Mouse (Mus musculus): ENCODE measurements around the gene Cradd.

Cradd gene

GRCm38 (mm10) chr10:95213311-95213710 lies 110.6 kb downstream of the Cradd start:
- intact Hi-C loops (cut with DNase I), result loop anchor here (10.0 kb wide), 1 partner anchor 201 kb away; the partner anchor contains the start of gene Socs2

- intact Hi-C loops (cut with DNase I), result loop anchor here (10.0 kb wide), 1 partner anchor 203 kb away; the partner anchor contains the start of gene Socs2
Observed at GRCm38 (mm10) chr10:95211660-95212059, 112.3 kb downstream of the Cradd start.

GRCm38 (mm10) chr10:95210664-95211372 lies 113.1 kb downstream of the Cradd start:
- intact Hi-C loops (cut with DNase I), result loop anchor here (10.0 kb wide), 1 partner anchor 204 kb away; the partner anchor contains the start of gene Socs2

GRCm38 (mm10) chr10:95210167-95210566 lies 113.8 kb downstream of the Cradd start:
- intact Hi-C loops (cut with DNase I), result loop anchor here (10.0 kb wide), 1 partner anchor 205 kb away; the partner anchor contains the start of gene Socs2

- intact Hi-C loops (cut with DNase I), result no loop called here
Observed at GRCm38 (mm10) chr10:95207423-95207822, 116.5 kb downstream of the Cradd start.

- intact Hi-C loops (cut with DNase I), result no loop called here
Observed at GRCm38 (mm10) chr10:95201514-95201913, 122.4 kb downstream of the Cradd start.

- intact Hi-C loops (cut with DNase I), result no loop called here
Observed at GRCm38 (mm10) chr10:95200323-95200722, 123.6 kb downstream of the Cradd start.

- intact Hi-C loops (cut with DNase I), result no loop called here
Observed at GRCm38 (mm10) chr10:95199541-95200269, 124.2 kb downstream of the Cradd start.

GRCm38 (mm10) chr10:95197377-95197776 lies 126.6 kb downstream of the Cradd start:
- intact Hi-C loops (cut with DNase I), result no loop called here

GRCm38 (mm10) chr10:95195719-95196118 lies 128.2 kb downstream of the Cradd start:
- intact Hi-C loops (cut with DNase I), result no loop called here

GRCm38 (mm10) chr10:95194776-95195175 lies 129.2 kb downstream of the Cradd start:
- intact Hi-C loops (cut with DNase I), result loop anchor here (5.0 kb wide), 1 partner anchor 42 kb away; no protein-coding TSS in a partner anchor

- intact Hi-C loops (cut with DNase I), result loop anchor here (5.0 kb wide), 1 partner anchor 42 kb away; no protein-coding TSS in a partner anchor
Observed at GRCm38 (mm10) chr10:95193875-95194281, 130.1 kb downstream of the Cradd start.

- intact Hi-C loops (cut with DNase I), result loop anchor here (5.0 kb wide), 1 partner anchor 40 kb away; no protein-coding TSS in a partner anchor
Observed at GRCm38 (mm10) chr10:95191881-95192280, 132.1 kb downstream of the Cradd start.

- intact Hi-C loops (cut with DNase I), result loop anchor here (5.0 kb wide), 1 partner anchor 39 kb away; no protein-coding TSS in a partner anchor
Observed at GRCm38 (mm10) chr10:95191151-95191655, 132.7 kb downstream of the Cradd start.

GRCm38 (mm10) chr10:95189550-95190211 lies 134.3 kb downstream of the Cradd start:
- intact Hi-C loops (cut with DNase I), result loop anchor here (5.0 kb wide), 1 partner anchor 37 kb away; no protein-coding TSS in a partner anchor

GRCm38 (mm10) chr10:95184210-95184609 lies 139.7 kb downstream of the Cradd start:
- intact Hi-C loops (cut with DNase I), result no loop called here

- intact Hi-C loops (cut with DNase I), result no loop called here
Observed at GRCm38 (mm10) chr10:95183051-95183450, 140.9 kb downstream of the Cradd start.

- intact Hi-C loops (cut with DNase I), result no loop called here
Observed at GRCm38 (mm10) chr10:95182405-95182804, 141.5 kb downstream of the Cradd start.

- intact Hi-C loops (cut with DNase I), result no loop called here
Observed at GRCm38 (mm10) chr10:95181553-95181952, 142.4 kb downstream of the Cradd start.

GRCm38 (mm10) chr10:95180900-95181299 lies 143.0 kb downstream of the Cradd start:
- intact Hi-C loops (cut with DNase I), result no loop called here

- intact Hi-C loops (cut with DNase I), result no loop called here
Observed at GRCm38 (mm10) chr10:95180177-95180576, 143.8 kb downstream of the Cradd start.
